Mouse (Mus musculus) ES-CJ7 (cell line): ENCODE results near the gene Rab3gap2.

Experiments used
- DNase-seq: peaks from one replicate; pipeline ENCODE4 v3.0.0; 2011; ENCODE audit warnings: low read depth, low spot score

Gene Rab3gap2

DNA sequence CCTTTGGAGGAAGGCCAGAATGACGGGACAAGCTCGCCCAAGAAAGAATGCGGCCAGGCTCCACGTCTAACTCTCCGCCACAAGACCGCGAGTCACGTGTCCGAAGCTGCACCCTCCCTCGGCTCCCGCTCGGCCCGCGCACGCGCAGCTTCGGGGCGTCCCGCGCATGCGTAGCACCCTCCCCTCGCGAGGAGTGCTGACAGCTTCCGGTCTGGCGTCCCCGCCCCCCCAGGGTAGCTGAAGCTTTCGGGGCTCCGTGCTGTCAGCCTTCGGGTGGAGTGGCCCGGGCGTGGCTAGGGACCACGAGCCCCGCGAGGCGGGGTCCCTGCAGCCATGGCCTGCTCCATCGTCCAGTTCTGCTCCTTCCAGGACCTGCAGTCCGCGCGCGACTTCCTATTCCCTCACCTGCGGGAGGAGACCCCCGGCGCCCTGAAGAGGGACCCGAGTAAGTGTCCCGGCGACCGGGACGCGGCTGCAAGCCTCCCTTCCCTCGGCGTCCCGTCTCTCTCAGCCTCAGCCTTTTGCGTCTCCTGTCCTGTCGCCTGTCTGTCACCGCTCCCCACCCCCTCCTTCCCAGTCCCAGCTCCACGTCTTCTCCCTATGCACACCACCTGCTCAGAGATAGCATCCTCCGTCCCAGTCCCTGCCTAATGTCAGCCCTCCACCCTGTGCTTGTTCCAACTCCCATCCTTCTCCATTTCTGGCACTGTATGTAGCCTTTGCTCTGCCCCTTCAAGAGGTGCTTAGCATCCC is at the start of gene Rab3gap2:
Rab3gap2 (plus strand) TSS at position 209 of the 753 bp plus-strand sequence.
- peak; percentile 99 for DNase-seq

DNA sequence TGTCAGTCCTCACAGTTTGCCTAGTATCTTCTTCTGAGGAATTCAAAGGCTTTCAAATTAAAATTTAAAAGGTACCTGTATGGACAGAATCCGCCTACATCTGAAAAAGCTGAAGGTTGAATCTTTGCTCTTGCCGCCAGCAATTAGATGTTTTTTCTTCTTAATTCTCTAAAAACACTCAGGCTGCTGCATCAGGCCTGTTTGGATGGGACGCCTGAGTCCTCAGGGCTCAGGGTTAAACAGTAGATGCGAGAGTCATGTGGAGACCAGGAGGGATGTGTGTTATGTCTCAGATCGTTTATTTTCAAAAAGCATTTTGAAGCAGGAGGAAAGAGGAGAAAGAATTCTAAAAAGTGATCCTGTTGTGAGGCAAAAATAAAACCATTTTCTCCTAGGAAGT is 30.3 kb upstream of the Rab3gap2 start:
- DNase-seq, result no peak

DNA sequence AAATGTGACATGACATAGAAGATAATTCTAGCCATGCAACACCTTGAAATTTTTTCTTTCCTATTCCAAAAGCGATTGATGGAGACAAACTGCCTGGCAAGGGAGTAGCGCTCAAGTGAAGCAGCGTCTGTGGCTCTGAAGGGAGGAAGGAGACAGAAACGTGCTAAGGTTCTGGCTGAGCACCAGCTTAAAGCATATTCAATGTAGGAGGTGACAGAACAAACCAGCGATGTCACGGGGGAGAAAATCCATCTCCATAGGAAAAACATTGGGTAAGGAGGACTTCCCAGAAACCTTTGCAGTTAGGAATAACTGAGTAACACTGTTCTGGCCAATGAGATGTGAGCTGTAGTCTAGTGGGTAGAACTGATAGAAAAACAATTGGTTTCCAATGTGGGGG is 26.1 kb upstream of the Rab3gap2 start:
- no peak for DNase-seq

DNA sequence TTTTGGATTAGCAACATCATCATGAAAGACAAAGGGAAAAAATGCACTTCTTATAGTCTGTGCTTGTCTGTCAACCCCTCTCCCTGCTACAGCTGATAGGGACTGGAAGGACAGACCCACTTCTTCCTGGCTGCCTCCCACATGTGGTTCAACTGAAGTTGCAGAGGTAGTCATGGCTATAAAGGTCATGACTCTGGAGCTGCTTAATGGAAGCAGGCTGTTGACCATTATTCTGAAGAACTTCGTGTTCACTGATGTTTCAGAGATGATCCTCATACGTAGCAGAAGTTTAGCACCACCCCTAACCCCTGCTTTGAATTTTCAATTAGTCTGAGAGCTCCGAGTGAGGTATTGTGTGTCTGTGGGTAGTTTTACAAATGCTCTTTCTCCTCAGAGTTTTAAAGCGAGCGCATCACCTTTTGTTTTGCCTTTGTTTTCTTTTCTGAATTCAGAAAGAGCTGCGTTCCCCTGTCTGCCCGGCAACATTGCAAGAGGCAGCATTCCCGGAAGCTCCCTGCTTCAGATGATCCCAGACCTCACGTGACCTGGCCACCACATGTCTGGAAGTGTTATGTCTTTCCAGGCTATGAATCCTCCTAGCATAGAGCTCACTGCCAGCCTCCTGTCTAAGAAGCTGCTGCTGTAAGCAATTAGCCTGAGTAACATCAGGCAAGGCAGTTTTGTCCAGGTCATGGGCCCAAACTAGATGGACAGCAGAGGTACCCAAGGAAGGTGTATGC is 20.2 kb upstream of the Rab3gap2 start:
- no peak for DNase-seq

DNA sequence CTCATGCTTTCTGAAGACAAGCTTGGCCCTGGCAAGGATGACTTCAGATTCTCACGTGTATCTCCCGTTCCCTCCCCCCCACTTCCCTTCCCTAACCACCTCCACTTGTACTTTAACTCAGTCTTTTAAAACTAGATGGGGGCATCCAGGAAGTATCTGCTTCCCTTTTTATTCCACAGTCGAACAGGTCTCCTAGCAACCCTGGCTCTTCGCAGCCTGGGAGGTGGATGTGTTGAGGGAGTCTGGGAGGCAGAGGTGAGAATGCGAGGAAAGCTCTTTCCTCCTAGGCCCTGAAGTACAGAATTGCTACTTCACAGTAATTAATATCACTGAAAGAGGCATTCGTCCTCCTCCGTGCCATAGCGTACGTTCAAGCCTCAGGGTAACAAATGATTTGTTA is 18.4 kb upstream of the Rab3gap2 start:
- DNase-seq, result no peak

DNA sequence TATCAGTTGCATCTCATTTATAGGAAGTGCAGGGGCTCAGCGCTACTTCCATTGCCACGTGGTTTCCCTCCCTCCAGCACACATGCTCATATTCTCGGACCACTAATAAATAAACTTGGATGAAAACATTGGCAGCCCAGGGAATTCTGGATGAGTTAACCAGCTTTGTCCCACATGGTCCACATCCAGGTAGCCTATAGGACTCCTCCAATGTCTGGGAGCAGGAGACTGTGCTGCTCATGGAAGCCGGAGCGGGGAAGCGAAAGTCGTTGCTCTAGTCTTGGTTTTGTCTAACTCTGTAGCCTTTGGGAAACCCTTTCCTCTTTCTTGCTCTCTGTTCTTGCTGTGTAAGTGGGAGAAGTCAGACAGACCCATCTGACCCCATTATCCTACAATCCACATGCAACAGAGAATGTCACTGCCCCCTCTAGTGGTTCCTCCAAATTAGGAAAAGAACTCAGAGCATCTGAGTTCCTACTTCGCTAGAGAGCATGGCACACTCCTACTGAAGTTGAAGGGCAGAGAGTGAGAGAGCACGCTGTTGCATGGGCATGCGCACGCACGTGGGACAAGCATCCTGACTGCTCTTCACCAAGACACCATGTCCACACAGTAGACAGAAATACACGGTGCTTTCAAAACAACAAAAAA is 16.7 kb upstream of the Rab3gap2 start:
- peak; percentile 83 for DNase-seq

DNA sequence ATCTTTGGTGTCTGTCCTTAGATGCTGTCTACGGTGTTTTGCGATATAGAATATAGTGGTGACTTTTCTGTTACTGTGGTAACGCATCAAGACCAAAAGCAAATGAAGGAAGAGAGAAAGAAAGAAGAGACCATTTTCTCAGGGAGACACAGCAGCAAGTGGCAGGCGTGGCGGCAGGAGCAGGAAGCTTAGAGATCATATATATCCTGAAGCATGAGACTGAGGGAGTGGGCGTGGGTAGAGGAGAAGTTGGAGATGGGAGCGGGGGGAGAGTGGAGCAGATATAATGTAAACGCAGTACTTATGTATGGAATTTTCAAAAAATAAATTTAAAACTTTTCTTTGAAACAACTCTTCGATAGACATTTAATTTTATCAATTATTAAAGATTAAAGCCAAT is 14.0 kb upstream of the Rab3gap2 start:
- DNase-seq, result no peak

DNA sequence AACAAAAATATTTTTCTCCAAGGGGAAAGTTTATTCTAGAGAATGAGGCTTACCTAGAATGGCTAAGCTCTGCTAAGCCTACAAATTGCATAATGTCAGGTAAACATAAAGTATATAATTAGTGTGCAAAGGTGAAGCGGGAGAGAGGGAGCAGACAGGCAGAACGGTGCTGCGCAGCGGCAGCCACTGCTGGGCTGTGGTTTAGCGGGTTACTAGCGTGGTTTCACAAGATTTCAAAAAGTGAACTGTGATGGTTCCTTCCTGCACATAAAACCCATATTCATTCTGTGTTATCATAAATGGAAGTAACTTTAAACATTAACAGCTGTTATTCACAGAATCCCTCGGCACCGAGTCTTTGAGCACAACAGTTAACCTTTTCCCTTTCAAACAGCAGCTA is 11.8 kb upstream of the Rab3gap2 start:
- DNase-seq, result no peak

DNA sequence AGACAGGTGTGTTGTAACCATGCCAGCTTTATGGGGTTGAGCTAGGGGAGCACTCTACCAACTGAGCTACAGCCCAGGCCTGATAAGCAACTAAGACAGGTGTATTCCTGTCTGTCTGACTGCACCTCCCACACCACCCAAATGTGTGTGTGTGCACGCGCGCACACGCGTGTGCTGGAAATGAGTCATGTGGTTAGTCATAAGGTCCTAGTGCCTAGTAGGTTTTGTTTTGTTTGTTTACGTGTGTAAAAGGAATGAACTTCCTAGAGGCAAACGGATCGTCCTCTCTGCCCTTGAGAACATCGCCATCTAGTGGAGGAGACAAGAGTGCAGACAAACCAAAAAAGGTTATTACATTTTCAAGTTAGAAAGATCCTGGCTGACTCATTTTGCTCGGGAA is 10.4 kb upstream of the Rab3gap2 start:
- peak; percentile 78 for DNase-seq

DNA sequence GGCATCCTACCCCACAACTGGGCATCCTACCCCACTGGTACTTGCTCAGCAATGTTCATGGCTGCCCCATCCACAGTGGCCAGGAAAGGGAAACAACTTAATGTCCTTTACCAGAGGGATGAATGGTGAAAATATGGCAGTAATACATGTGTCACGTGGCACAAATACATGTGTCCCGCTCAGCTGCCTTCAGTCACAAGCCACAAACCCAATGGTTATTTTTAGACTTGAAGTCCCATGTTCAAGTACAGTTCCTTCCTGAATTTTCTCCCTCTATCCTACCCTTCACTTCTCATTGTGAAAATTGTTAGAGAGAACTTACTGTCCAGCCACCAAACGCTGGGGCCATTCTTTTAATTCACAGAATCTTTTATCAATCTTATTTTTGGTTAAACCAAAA is 7.6 kb upstream of the Rab3gap2 start:
- no peak for DNase-seq

DNA sequence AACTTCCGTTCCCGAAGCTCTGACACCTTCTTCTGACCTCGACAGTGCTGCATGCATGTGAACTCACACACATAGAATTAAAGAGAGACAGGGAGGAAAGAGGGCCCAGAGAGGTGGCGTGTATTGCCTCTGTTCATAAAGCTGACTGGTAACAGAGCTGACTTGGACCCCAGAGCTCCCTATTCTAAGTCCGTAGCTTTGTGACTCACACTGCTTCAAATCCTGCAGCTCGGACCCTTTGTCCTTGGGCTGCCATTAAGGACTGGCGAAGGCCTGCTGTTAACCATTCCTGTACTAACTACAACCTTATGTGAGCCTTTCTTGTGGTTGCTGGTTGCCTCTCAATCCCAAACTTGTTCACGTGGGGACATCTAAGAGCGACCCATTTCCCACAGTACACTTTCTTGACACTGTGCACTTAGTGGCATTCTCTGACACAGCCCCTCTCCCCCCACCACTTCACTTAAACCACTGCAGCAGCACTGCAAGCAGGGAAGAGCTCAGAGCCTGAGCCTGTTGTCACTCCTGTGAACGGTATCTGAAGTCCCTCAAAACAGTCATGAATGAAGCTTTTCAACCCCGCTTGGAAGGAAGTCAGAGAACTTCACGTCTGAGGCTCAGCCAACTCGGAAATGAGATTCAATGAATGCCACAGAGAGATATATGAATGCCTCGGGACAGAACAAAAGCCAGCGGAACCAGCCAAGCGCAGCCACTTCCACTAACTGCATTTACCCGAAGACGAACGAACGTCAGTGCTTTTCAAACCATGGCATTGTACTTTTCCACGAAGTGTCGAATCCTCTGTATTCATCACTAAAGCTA is 3.1 kb upstream of the Rab3gap2 start:
- DNase-seq, result no peak

DNA sequence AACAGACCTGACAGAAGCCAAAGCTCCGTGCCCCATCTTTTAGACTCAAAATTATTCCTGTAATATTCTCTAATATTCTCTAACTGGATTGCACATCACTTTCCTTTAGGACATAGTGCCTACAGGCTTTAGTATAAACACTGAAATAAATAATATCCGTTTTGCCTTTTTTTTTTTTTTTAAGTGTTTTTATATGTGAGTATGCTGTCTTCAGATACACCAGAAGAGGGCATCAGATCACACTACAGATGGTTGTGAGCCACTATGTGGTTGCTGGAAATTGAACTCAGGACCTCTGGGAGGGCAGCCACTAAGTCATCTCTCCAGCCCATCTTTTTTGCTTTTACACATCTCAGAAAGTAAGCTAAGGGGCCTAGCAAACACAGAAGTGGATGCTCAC is 1.9 kb upstream of the Rab3gap2 start:
- no peak for DNase-seq

DNA sequence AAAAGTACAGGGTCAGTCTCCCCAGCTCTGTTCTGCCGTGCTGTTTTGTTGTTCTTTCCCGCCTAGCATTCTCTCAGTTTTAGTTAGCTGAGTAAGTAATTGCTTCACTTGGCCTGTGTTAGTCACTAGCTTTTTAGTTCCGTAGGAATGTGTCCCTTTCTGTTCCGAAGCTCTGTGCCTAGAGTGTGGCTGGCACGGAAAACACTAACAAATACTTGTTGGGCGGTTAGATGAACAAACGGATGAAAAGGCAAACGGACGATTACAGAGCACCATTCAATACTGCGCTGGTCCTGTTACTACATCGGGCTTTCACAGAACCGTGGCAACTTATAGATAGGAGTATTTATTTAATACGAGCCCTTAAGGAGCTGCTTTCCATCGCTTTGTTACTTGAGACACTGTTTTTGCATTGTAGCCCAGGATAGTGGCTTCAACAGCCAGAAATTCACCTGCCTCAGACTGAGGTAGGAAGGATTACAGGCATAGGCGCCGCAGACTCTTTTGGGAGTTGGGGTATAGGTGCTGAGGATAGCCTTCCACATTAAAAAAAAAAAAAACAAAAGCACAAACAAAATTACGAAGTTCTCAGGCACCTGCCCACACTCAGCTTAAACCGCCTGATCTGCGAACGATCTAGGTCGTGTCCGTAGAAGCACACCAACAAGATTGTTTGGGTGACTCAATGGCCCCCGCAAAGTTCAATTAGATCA is 565 bp upstream of the Rab3gap2 start:
- DNase-seq, result no peak

DNA sequence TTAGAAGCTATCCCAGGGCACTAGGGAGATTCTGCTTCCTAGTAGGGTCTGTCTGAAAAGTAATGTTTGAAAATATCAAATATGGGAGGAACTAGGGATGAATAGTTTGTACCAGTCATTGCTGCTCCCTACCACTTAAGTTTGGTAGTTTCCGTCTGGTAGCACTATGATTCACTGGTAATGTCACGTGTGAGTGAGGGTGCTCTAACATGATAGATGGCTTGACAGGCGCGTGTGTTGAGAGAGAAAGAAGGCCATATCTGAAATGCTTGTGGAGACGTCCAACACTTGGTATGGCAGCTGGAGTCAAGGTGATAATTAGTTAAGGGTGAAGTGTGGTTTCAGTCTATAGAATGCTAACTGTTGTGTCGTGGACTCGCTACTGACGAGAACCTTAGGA is 1.2 kb downstream of the Rab3gap2 start:
- DNase-seq, result no peak

DNA sequence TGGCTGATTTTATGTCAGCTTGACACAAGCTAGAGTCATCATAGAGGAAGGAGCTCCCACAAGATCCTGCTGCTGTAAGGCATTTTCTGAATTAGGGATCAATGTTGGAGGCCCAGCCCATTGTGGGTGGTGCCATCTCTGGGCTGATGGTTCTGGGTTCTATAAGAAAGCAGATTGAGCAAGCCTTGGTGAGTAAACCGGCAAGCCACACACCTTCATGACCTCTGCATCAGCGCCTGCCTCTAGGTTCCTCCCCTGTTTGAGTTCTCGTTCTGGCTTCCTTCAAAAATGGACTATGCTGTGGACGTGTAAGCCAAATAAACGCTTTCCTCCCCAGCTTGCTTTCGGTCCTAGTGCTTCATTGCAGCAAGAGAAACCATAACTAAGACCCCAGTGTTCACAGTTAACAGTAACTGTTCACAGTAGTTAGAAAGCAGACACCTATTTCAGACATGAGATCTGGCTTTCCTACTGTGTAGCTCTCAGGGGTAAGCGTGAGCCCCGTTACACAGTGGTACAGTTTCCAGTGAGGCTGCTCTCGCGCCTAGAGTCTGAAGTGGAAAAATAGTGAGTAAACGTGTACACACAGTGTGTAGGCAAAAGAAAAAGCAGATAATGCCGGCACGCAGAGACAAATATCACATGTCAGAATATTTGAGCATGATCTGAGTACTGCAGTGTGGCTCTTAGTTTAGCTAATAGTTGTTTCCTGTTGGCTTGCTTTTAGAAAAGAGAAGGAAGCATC is 4.1 kb downstream of the Rab3gap2 start:
- peak; percentile 54 for DNase-seq

DNA sequence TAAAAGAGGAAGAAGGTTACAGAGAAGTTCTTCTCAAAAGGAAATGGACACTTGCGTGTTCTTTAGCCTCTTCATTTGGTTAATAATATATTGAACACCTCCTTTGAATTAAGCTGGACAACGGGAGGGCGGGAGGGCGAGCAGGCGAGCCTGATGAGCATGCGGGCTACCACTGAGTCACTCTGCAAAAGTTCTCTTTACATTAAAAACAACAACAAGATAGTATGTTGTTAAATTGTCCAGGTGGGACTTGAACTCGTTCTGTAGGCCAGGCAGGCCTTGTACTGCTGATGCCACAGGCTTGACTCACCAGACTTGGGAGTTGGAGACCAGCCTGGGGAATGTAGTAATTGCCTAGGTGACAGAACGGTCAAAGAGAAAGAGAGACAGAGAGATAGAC is 4.8 kb downstream of the Rab3gap2 start:
- peak; percentile 62 for DNase-seq

DNA sequence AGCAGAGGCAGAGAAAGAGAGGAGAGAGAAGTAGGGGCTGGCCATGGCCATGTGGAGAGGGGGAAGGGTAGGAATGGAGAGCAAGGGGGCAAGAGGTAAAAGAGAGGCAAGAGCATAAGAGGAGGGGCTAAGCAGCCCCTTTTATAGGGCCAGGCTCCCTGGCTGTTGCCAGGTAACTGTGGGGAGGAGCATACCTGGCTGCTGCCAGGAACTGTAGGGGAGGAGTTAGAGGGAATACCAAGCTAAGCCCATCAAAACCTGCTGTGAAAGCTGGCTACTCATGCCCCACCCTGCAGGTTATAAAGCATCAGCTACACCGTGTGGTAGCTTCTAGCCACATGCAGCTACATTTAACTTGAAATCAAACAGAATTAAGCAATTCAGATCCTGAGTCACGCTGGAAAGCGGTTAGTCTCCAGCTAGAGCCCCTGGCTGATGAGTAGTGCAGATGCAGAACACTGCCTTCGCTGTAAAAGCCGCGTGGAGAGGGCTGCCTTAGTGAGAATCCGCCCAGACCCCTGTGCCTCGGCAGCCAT is 5.8 kb downstream of the Rab3gap2 start:
- peak; percentile 99 for DNase-seq

DNA sequence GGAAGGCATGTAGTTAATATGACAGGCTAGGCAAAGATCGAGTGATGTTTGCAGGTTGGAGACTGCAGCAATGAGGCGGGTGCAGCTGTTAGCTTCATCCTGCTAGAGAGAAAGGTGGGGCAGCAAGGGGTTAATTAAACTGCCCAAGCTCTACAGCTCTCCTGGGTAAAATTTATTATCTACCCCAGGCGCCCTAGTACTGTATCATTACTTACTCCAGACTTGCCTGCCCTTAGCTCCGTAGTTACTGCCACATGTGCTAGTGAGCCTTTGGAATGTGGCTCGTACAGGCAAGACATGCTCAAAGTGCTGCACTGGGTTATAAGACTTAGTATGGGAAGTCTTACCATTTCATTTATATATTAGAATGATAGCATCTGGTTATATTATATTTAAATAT is 12.4 kb downstream of the Rab3gap2 start:
- DNase-seq, result no peak

DNA sequence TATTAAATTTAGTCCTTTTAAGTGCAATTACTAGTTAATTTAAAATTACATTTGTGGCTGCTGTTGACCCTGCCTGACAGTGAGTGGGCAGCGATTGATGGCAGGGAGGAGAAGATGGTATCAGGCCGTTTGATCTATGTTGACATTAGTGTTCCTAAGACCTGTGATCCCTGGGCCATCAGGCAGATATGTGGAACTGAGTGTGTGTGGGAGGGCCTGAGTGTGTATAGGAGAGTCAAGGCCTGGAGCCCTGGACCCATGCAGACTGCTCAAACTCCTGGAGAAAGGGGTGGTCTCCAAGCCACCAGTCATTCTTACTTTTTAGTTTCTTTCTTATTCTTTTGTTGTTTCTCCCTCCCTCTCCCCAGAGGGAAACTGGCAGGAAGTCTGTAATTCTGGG is 12.8 kb downstream of the Rab3gap2 start:
- DNase-seq, result no peak

DNA sequence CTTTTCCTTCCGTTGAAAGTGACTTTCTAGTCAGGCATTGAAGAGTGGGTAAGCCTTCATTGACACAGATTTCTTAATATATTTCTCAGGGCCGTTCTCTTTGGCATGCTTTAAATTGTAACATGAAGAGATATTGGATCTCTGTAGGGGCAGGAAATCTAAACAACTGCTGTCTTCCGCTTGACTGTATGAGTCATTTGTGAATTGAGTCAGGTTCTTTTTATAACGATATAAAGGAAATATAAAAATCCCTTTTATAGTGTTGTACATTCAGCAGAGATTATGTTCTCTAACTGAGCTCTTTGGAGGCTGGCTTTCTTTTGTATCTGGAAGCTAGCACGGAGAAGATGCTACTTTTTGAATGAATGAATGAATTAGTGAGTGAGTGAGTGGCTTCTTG is 14.0 kb downstream of the Rab3gap2 start:
- no peak for DNase-seq
